Mouse (Mus musculus): ENCODE results near the gene Gemin4.
"Not testable (repeated sequence)": the region's sequence is repeated elsewhere in the genome, so short reads cannot be mapped to it uniquely, and the experiment has no call there.

Gene Gemin4

GRCm38 (mm10) chr11:76242901-76243810, 25.7 kb upstream of the Gemin4 start, which contains the start of the genes Mrm3 and Glod4:
Gene Mrm3, plus strand, starts transcription at chr11:76243715.
Gene Glod4, minus strand, starts transcription at chr11:76243725.
- peak; percentile 84 for DNase-seq (ENCODE audit: low read depth, low spot score)
- H3K27me3 ChIP-seq (ENCODE audit: control insufficient read depth, insufficient read depth, low read length, poor library complexity, severe bottlenecking), result no peaks in the 10 kb centered on the region
- no peaks in the 10 kb centered on the region for H3K36me3 ChIP-seq (ENCODE audit: control insufficient read depth, insufficient read depth, low read length, poor library complexity, severe bottlenecking)

- no peak for DNase-seq (ENCODE audit: low read depth, low spot score)
- Histone ChIP-seq H3K27me3 (ENCODE audit: control insufficient read depth, insufficient read depth, low read length, poor library complexity, severe bottlenecking) (no peaks in the 10 kb centered on the region), H3K36me3 (ENCODE audit: control insufficient read depth, insufficient read depth, low read length, poor library complexity, severe bottlenecking) (no peaks in the 10 kb centered on the region)
These were observed 22.3 kb upstream of the Gemin4 start for GRCm38 (mm10) chr11:76239750-76240149.

GRCm38 (mm10) chr11:76236136-76236535, 18.7 kb upstream of the Gemin4 start:
- DNase-seq (ENCODE audit: low read depth, low spot score), result no peak
- no peaks in the 10 kb centered on the region for H3K36me3 ChIP-seq (ENCODE audit: control insufficient read depth, insufficient read depth, low read length, poor library complexity, severe bottlenecking)
- H3K27me3 ChIP-seq (ENCODE audit: control insufficient read depth, insufficient read depth, low read length, poor library complexity, severe bottlenecking), result no peaks in the 10 kb centered on the region

- no peaks in the 10 kb centered on the region for H3K27me3 ChIP-seq (ENCODE audit: control insufficient read depth, insufficient read depth, low read length, poor library complexity, severe bottlenecking)
- DNase-seq (ENCODE audit: low read depth, low spot score), result no peak
These were observed 7.6 kb upstream of the Gemin4 start for GRCm38 (mm10) chr11:76225051-76225450.

GRCm38 (mm10) chr11:76224631-76225030, 7.2 kb upstream of the Gemin4 start:
- Histone ChIP-seq H3K36me3 (ENCODE audit: control insufficient read depth, insufficient read depth, low read length, poor library complexity, severe bottlenecking) (peaks cover 8% of the 10 kb centered on the region; the same call in 1 of the 2 replicates), H3K27me3 (ENCODE audit: control insufficient read depth, insufficient read depth, low read length, poor library complexity, severe bottlenecking) (no peaks in the 10 kb centered on the region)
- no peak for DNase-seq (ENCODE audit: low read depth, low spot score)

More at GRCm38 (mm10) chr11:76225051-76225450, 7.6 kb upstream of the Gemin4 start:
- H3K36me3 ChIP-seq (ENCODE audit: control insufficient read depth, insufficient read depth, low read length, poor library complexity, severe bottlenecking), result peaks cover 8% of the 10 kb centered on the region; the same call in 1 of the 2 replicates

DNA sequence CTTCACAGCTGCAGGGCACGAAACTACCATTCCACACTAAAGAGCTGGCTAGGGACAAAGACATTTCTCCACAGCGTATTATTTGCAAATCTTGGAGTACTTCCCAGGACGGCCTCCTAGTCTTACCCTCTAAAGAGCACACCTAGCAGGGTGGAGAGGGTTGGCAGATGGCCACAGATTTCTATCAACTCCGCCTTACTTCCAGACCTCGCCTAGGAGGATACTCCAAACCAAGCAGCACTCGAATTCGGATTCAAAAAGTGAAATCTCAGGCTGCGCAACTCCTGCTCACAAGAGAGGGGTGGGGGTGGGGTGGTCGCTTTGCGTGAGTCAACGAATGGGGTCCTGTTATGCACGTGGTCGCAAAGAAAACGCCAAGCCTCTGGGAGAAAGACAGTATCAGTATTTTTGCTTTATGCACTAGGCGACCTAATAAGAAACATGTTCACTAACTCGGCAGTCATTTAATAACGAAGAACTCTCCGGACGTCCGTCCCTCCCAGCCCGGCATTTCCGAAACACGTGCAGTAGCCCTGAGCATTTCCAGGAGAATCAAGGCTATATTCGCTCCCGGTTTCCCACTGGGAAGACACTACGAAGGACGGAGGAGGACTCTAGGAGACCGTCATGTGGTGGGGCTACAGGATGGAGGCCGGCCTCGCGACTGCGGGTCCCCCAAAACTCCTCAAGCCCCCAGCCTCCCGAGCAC, 629 bp downstream of the Gemin4 start:
- DNase-seq (ENCODE audit: low read depth, low spot score), result no peak
- H3K36me3 ChIP-seq (ENCODE audit: control insufficient read depth, insufficient read depth, low read length, poor library complexity, severe bottlenecking), result 0 out of 2 replicates have a peak, but pooled peaks cover 2% of the 10 kb centered on the region
- no peaks in the 10 kb centered on the region for H3K27me3 ChIP-seq (ENCODE audit: control insufficient read depth, insufficient read depth, low read length, poor library complexity, severe bottlenecking)

GRCm38 (mm10) chr11:76216049-76216540, 1.4 kb downstream of the Gemin4 start:
- no peaks in the 10 kb centered on the region for H3K27me3 ChIP-seq (ENCODE audit: control insufficient read depth, insufficient read depth, low read length, poor library complexity, severe bottlenecking)
- no peak for DNase-seq (ENCODE audit: low read depth, low spot score)
- H3K36me3 ChIP-seq (ENCODE audit: control insufficient read depth, insufficient read depth, low read length, poor library complexity, severe bottlenecking), result 0 out of 2 replicates have a peak, but pooled peaks cover 2% of the 10 kb centered on the region

DNA sequence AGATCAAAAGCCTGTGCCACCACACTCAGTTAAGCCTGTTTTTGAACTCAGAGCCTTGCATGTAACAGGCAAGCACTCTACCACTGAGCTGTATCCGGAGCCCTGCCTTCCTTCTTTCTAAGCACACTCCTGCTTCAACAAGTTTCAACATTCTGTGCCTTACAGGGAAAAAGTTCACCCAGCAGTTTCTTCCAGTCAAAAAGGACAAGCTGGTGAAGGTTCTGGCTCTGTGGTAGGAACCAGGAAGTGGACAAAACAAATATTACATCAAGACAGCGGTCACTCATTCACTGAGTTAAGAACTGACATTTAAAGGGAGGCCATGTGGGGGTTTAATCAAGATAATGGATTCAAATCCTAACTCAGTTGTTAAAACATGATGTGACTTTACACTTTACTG, 2.5 kb downstream of the Gemin4 start:
- no peak for DNase-seq (ENCODE audit: low read depth, low spot score)
- Histone ChIP-seq H3K27me3 (ENCODE audit: control insufficient read depth, insufficient read depth, low read length, poor library complexity, severe bottlenecking) (no peaks in the 10 kb centered on the region), H3K36me3 (ENCODE audit: control insufficient read depth, insufficient read depth, low read length, poor library complexity, severe bottlenecking) (no peaks in the 10 kb centered on the region; the same call in 1 of the 2 replicates)

DNA sequence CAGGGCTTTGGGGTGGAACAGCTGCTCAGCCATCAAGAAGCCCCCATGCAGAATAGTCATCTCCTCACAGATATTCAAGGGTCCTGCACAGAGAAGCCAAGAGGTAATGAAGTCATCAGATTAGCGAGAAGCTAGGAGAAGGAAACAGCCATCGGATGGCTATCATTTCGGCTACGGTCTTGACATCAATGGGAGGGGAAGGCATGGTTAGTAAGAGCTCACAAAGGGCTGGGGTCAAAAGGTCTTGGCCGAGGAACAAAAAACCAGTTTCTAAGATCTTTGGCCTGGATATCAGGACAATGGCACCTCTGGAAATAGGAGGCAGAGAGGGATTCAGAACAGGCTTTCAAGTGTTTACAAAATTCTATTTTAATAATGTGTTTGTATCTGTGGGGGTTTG, 3.6 kb downstream of the Gemin4 start:
- no peak for DNase-seq (ENCODE audit: low read depth, low spot score)
- no peaks in the 10 kb centered on the region for H3K27me3 ChIP-seq (ENCODE audit: control insufficient read depth, insufficient read depth, low read length, poor library complexity, severe bottlenecking)
- H3K36me3 ChIP-seq (ENCODE audit: control insufficient read depth, insufficient read depth, low read length, poor library complexity, severe bottlenecking), result no peaks in the 10 kb centered on the region; the same call in 1 of the 2 replicates

- H3K36me3 ChIP-seq (ENCODE audit: control insufficient read depth, insufficient read depth, low read length, poor library complexity, severe bottlenecking); DNase-seq (ENCODE audit: low read depth, low spot score); H3K27me3 ChIP-seq (ENCODE audit: control insufficient read depth, insufficient read depth, low read length, poor library complexity, severe bottlenecking): not testable (repeated sequence)
These were observed 5.9 kb downstream of the Gemin4 start for GRCm38 (mm10) chr11:76211595-76211994.

DNA sequence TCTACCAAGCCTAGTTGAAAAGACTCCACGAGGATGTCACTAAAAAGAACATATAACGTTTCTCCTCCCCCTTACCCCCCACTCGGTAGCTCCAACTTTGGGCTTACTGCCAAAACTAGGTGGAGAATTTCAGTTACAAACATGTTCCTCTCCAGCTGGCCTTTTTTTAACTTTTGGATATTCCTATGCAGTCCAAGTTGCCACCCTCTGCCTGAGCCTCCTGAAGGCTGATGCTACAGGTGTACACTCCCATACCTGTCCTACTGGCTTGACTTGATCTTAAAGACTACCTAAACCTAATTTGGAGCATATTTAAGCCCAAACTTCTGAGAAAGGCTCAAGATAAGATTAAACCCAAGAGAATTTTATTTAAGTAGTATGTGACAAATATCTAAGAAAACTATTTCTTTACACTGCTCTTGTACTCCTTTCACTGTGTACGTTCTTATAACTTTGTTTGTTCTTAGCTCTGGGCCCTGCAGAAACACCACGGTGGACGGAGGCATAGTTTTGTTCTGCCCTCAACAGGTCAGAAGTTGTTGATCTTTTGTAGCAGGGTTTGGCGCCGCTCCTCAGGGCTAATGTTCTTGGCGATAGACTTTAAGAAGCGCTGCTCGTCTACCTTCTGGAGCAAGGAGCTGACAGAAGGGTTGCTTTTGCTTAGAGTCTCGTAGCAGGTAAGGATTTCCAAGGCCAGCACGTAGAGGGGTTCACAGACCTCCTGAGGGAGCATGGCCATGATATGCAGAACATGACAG, 7.1 kb downstream of the Gemin4 start:
- Histone ChIP-seq H3K36me3 (ENCODE audit: control insufficient read depth, insufficient read depth, low read length, poor library complexity, severe bottlenecking) (no peaks in the 10 kb centered on the region; the same call in 1 of the 2 replicates), H3K27me3 (ENCODE audit: control insufficient read depth, insufficient read depth, low read length, poor library complexity, severe bottlenecking) (no peaks in the 10 kb centered on the region)
- DNase-seq (ENCODE audit: low read depth, low spot score), result no peak

DNA sequence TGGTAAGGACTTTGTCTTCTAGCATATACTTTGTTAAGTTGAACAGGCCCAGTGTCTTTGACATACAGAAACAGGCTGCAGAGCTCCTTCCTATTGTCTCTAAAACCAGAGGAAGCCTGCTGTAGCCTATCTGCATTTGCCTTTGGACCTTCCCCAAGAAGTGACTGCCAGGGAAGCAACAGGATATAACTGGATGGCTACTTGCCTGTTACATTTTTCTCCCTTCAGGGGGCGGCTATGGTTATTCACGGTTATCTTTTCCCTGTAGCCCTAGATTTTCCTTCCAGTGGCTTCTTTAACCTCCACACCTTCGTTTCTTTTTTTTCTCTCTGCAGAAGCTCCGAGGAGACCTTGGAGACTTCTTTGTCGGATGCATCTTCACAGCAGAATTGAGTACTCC, 10.7 kb downstream of the Gemin4 start:
- no peak for DNase-seq (ENCODE audit: low read depth, low spot score)
- no peaks in the 10 kb centered on the region; the same call in 1 of the 2 replicates for H3K36me3 ChIP-seq (ENCODE audit: control insufficient read depth, insufficient read depth, low read length, poor library complexity, severe bottlenecking)
- H3K27me3 ChIP-seq (ENCODE audit: control insufficient read depth, insufficient read depth, low read length, poor library complexity, severe bottlenecking), result no peaks in the 10 kb centered on the region

- Histone ChIP-seq H3K27me3 (ENCODE audit: control insufficient read depth, insufficient read depth, low read length, poor library complexity, severe bottlenecking) (no peaks in the 10 kb centered on the region), H3K36me3 (ENCODE audit: control insufficient read depth, insufficient read depth, low read length, poor library complexity, severe bottlenecking) (no peaks in the 10 kb centered on the region)
- peak; percentile 59 for DNase-seq (ENCODE audit: low read depth, low spot score)
These were observed 15.4 kb downstream of the Gemin4 start for GRCm38 (mm10) chr11:76201761-76202674.

Measured in splenic B cell, adult 2 months (primary cell).